Comparison of ENCODE assay signal across 1 mouse cellular context in the genomic region with DNA sequence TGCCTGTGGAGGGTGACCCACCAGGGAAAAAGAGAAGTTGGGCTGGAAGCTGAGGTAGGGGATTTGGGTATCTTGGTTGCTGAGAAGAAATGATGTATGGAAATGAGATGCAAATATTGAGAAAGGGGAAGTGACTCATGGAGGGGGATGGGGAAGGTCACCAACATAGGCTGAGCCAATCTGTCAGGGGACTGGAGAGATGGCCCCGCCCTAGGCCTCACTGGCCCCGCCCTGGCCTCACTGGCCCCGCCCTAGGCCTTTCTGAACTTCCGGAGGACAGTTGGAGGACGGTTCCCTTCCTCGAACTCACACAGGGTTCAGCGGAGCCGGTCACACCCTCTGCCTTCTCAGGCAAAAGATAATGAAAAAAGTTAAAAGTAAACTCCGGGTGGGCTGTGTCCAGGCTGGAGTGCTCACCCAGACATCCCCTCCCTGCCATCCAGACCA.
TF ChIP-seq lines count a peak whose summit lies in the region.

No protein-coding gene starts in this region.

TF ChIP-seq in ES-E14, 5 proteins besides CTCF, POLR2A, EP300 and RAD21:
- TF ChIP-seq CHD2 (IDR thresholded peaks at IDR 0.05; ENCODE audit: low read depth, low read length) = no peak
- no peak for TF ChIP-seq ZNF384 (IDR thresholded peaks at IDR 0.05; ENCODE audit: low read depth, low read length)
- no peak for TF ChIP-seq MAFK (IDR thresholded peaks at IDR 0.05; ENCODE audit: insufficient read depth, low read depth, low read length)
- no peak for TF ChIP-seq HCFC1 (IDR thresholded peaks at IDR 0.05; ENCODE audit: borderline replicate concordance, insufficient read depth, low read length)
- no peak for TF ChIP-seq ZC3H11A (IDR thresholded peaks at IDR 0.05; ENCODE audit: borderline replicate concordance, low read depth, low read length)
